Mouse (Mus musculus) limb, embryonic 15.5 days (tissue): Measurements from ENCODE around the gene Fam184b. TPM values are rescaled to one million over a fixed set of nuclear protein-coding genes. Genes with fewer than 3 reads are reported as not detected.

Experiments used
- ATAC-seq: fragments of 200-750 bp; cut with Nextera tagmentation; 2 replicates; pipeline ENCODE4 v1.8.0; 2017; ENCODE audit warnings: low read depth, moderate TSS enrichment; ENCODE audit not compliant: insufficient number of reproducible peaks, low FRiP score, low TSS enrichment
- H3K27ac ChIP-seq: fragments of 300-500 bp; sonication (generic); 2 replicates; pipeline ENCODE4 v1.5.1; 2015; ENCODE audit warnings: moderate library complexity, mild to moderate bottlenecking, inconsistent platforms
- H3K27me3 ChIP-seq: fragments of 300-500 bp; sonication (generic); 2 replicates; pipeline ENCODE4 v1.6.1; 2015; ENCODE audit warnings: inconsistent platforms
- H3K36me3 ChIP-seq: fragments of 300-500 bp; sonication (generic); 2 replicates; pipeline ENCODE4 v1.6.1; 2015; ENCODE audit warnings: inconsistent platforms
- H3K4me1 ChIP-seq: fragments of 300-500 bp; sonication (generic); 2 replicates; pipeline ENCODE4 v1.6.1; 2015; ENCODE audit warnings: inconsistent platforms
- H3K4me2 ChIP-seq: fragments of 300-500 bp; sonication (generic); 2 replicates; pipeline ENCODE4 v1.6.1; 2015; ENCODE audit warnings: mild to moderate bottlenecking, inconsistent platforms
- H3K4me3 ChIP-seq: fragments of 300-500 bp; sonication (generic); 2 replicates; pipeline ENCODE4 v1.5.1; 2015; ENCODE audit warnings: mild to moderate bottlenecking, inconsistent platforms
- H3K9ac ChIP-seq: fragments of 300-500 bp; sonication (generic); 2 replicates; pipeline ENCODE4 v1.6.1; 2015; ENCODE audit warnings: inconsistent platforms
- H3K9me3 ChIP-seq: fragments of 300-500 bp; sonication (generic); 2 replicates; pipeline ENCODE4 v1.6.1; 2016; ENCODE audit warnings: inconsistent platforms
- WGBS: fragments of 180-500 bp; shearing (Covaris S2); methylation state at CpG from one replicate; pipeline ENCODE4 v1.1.7; 2015; 5-methylcytosine and 5-hydroxymethylcytosine counted together
- polyA plus RNA-seq: library from polyadenylated mRNA; unstranded; fragments of >200 nt; fragmentation: Nextera tagmentation; extraction: Ambion mirVana; gene quantifications from 2 replicates; pipeline ENCODE4 v1.2.1, GENCODE M21; 2015

Fam184b gene
- polyA plus RNA-seq = 2.7 and 3.7 TPM in 2 replicates

GRCm38 (mm10) chr5:45638806-45639714, at the start of gene Fam184b:
Gene Fam184b (minus strand): TSS chr5:45639614.
- H3K9me3 ChIP-seq = no peaks in the 10 kb centered on the region
- under 1% methylated on average over 48 of the region's 48 CpGs for WGBS
- peak within 1 kb of the TSS; percentile 38 for H3K9ac ChIP-seq
- H3K27ac ChIP-seq = peak within 1 kb of the TSS; percentile 0; the same call in 1 of the 2 replicates
- peak within 1 kb of the TSS; percentile 59 for H3K4me3 ChIP-seq
- ATAC-seq = peak; percentile 74; the same call in 1 of the 2 replicates
- peaks cover 9% of the 10 kb centered on the region for H3K4me1 ChIP-seq
- H3K27me3 ChIP-seq = peaks cover 5% of the 10 kb centered on the region; the same call in 1 of the 2 replicates
- H3K36me3 ChIP-seq = no peaks in the 10 kb centered on the region
- peak within 1 kb of the TSS; percentile 91 for H3K4me2 ChIP-seq

- Histone ChIP-seq H3K4me1 (no peaks in the 10 kb centered on the region), H3K27ac (no peak overlapping the region), H3K4me3 (no peak overlapping the region), H3K36me3 (no peaks in the 10 kb centered on the region), H3K9ac (no peak overlapping the region), H3K4me2 (no peak overlapping the region), H3K9me3 (no peaks in the 10 kb centered on the region), H3K27me3 (no peaks in the 10 kb centered on the region)
- WGBS = 90% methylated on average over 4 of the region's 4 CpGs
- no peak for ATAC-seq
Observed at GRCm38 (mm10) chr5:45689152-45689551, 49.7 kb upstream of the Fam184b start.

- H3K27me3 ChIP-seq = no peaks in the 10 kb centered on the region
- H3K27ac ChIP-seq = no peak overlapping the region
- H3K36me3 ChIP-seq = peaks cover under 1% of the 10 kb centered on the region; the same call in 1 of the 2 replicates
- no peaks in the 10 kb centered on the region for H3K9me3 ChIP-seq
- no peak overlapping the region for H3K4me2 ChIP-seq
- no peaks in the 10 kb centered on the region for H3K4me1 ChIP-seq
- no peak overlapping the region for H3K9ac ChIP-seq
- ATAC-seq = no peak
- 92% methylated on average over 3 of the region's 3 CpGs for WGBS
- no peak overlapping the region for H3K4me3 ChIP-seq
Observed at GRCm38 (mm10) chr5:45686223-45686622, 46.8 kb upstream of the Fam184b start.

- Histone ChIP-seq H3K4me1 (no peaks in the 10 kb centered on the region), H3K9me3 (no peaks in the 10 kb centered on the region), H3K36me3 (peaks cover 4% of the 10 kb centered on the region), H3K27ac (no peak overlapping the region), H3K9ac (no peak overlapping the region), H3K27me3 (no peaks in the 10 kb centered on the region), H3K4me2 (no peak overlapping the region), H3K4me3 (no peak overlapping the region)
- WGBS = 92% methylated on average over 2 of the region's 2 CpGs
- no peak for ATAC-seq
Observed at GRCm38 (mm10) chr5:45685243-45685642, 45.8 kb upstream of the Fam184b start.

- peaks cover 7% of the 10 kb centered on the region for H3K36me3 ChIP-seq
- WGBS = 87% methylated on average over 1 of the region's 1 CpGs
- H3K4me3 ChIP-seq = no peak overlapping the region
- no peaks in the 10 kb centered on the region for H3K27me3 ChIP-seq
- no peak overlapping the region for H3K27ac ChIP-seq
- no peaks in the 10 kb centered on the region for H3K4me1 ChIP-seq
- H3K9ac ChIP-seq = no peak overlapping the region
- no peaks in the 10 kb centered on the region for H3K9me3 ChIP-seq
- ATAC-seq = no peak
- no peak overlapping the region for H3K4me2 ChIP-seq
Observed at GRCm38 (mm10) chr5:45683388-45683787, 44.0 kb upstream of the Fam184b start.

GRCm38 (mm10) chr5:45679955-45680354, 40.5 kb upstream of the Fam184b start:
- H3K4me2 ChIP-seq = no peak overlapping the region
- no peak overlapping the region for H3K27ac ChIP-seq
- no peaks in the 10 kb centered on the region for H3K27me3 ChIP-seq
- no peaks in the 10 kb centered on the region for H3K4me1 ChIP-seq
- no peaks in the 10 kb centered on the region for H3K9me3 ChIP-seq
- H3K4me3 ChIP-seq = no peak overlapping the region
- H3K36me3 ChIP-seq = peaks cover 19% of the 10 kb centered on the region
- no peak for ATAC-seq
- no peak overlapping the region for H3K9ac ChIP-seq

GRCm38 (mm10) chr5:45677639-45678038, 38.2 kb upstream of the Fam184b start:
- H3K4me2 ChIP-seq = no peak overlapping the region
- no peaks in the 10 kb centered on the region for H3K9me3 ChIP-seq
- no peak overlapping the region for H3K4me3 ChIP-seq
- no peak overlapping the region for H3K27ac ChIP-seq
- WGBS = 79% methylated on average over 4 of the region's 4 CpGs
- ATAC-seq = no peak
- no peak overlapping the region for H3K9ac ChIP-seq
- H3K36me3 ChIP-seq = peaks cover 19% of the 10 kb centered on the region
- no peaks in the 10 kb centered on the region for H3K27me3 ChIP-seq
- no peaks in the 10 kb centered on the region for H3K4me1 ChIP-seq

- peaks cover 14% of the 10 kb centered on the region for H3K36me3 ChIP-seq
- 91% methylated on average over 1 of the region's 1 CpGs for WGBS
- H3K9me3 ChIP-seq = no peaks in the 10 kb centered on the region
- no peak for ATAC-seq
- no peaks in the 10 kb centered on the region for H3K27me3 ChIP-seq
- no peak overlapping the region for H3K4me2 ChIP-seq
- peaks cover 5% of the 10 kb centered on the region; the same call in 1 of the 2 replicates for H3K4me1 ChIP-seq
- no peak overlapping the region for H3K27ac ChIP-seq
- H3K9ac ChIP-seq = no peak overlapping the region
- H3K4me3 ChIP-seq = no peak overlapping the region
Observed at GRCm38 (mm10) chr5:45675032-45675431, 35.6 kb upstream of the Fam184b start.

GRCm38 (mm10) chr5:45670894-45671494, 31.6 kb upstream of the Fam184b start:
- peak overlapping the region; percentile 96; the same call in 1 of the 2 replicates for H3K4me2 ChIP-seq
- H3K27ac ChIP-seq = no peak overlapping the region
- no peaks in the 10 kb centered on the region for H3K9me3 ChIP-seq
- H3K4me1 ChIP-seq = peaks cover 11% of the 10 kb centered on the region
- H3K4me3 ChIP-seq = peak overlapping the region; percentile 83
- peaks cover 4% of the 10 kb centered on the region for H3K36me3 ChIP-seq
- no peaks in the 10 kb centered on the region for H3K27me3 ChIP-seq
- WGBS = 52% methylated on average over 5 of the region's 5 CpGs
- no peak for ATAC-seq
- no peak overlapping the region for H3K9ac ChIP-seq

- no peaks in the 10 kb centered on the region for H3K9me3 ChIP-seq
- H3K9ac ChIP-seq = peak overlapping the region; percentile 62
- H3K4me1 ChIP-seq = peaks cover 11% of the 10 kb centered on the region
- no peaks in the 10 kb centered on the region; the same call in 1 of the 2 replicates for H3K36me3 ChIP-seq
- H3K4me3 ChIP-seq = peak overlapping the region; percentile 83
- under 1% methylated on average over 13 of the region's 13 CpGs for WGBS
- no peak for ATAC-seq
- H3K4me2 ChIP-seq = peak overlapping the region; percentile 96
- peak overlapping the region; percentile 84 for H3K27ac ChIP-seq
- no peaks in the 10 kb centered on the region for H3K27me3 ChIP-seq
Observed at GRCm38 (mm10) chr5:45670280-45670670, 30.9 kb upstream of the Fam184b start.

GRCm38 (mm10) chr5:45669598-45670279, 30.3 kb upstream of the Fam184b start, which contains the start of gene Ncapg:
Gene Ncapg (plus strand): TSS chr5:45669919.
- ATAC-seq = peak; percentile 100
- peak within 1 kb of the TSS; percentile 62 for H3K9ac ChIP-seq
- peaks cover 11% of the 10 kb centered on the region for H3K4me1 ChIP-seq
- peak within 1 kb of the TSS; percentile 83 for H3K4me3 ChIP-seq
- H3K4me2 ChIP-seq = peak within 1 kb of the TSS; percentile 96
- no peaks in the 10 kb centered on the region for H3K27me3 ChIP-seq
- H3K27ac ChIP-seq = peak within 1 kb of the TSS; percentile 87
- H3K9me3 ChIP-seq = no peaks in the 10 kb centered on the region
- no peaks in the 10 kb centered on the region for H3K36me3 ChIP-seq
- under 1% methylated on average over 66 of the region's 66 CpGs for WGBS
